Mouse (Mus musculus) G1E (cell line): ENCODE measurements around the gene Rtl8a. TPM values are rescaled to one million over a fixed set of nuclear protein-coding genes. Genes with fewer than 3 reads are reported as not detected.
"Not testable (repeated sequence)": the region's sequence is repeated elsewhere in the genome, so short reads cannot be mapped to it uniquely, and the experiment has no call there.

Experiments used
- ATAC-seq: 2 replicates; pipeline ENCODE4 v1.8.0; 2016; ENCODE audit warnings: mild to moderate bottlenecking; ENCODE audit not compliant: insufficient number of reproducible peaks, poor library complexity, low FRiP score, severe bottlenecking; ENCODE audit errors: extremely low read depth
- DNase-seq: peaks from one replicate; pipeline ENCODE4 v3.0.0; 2012; ENCODE audit warnings: low spot score
- H3K27me3 ChIP-seq: 2 replicates; pipeline ENCODE4 v1.6.1; 2012; ENCODE audit warnings: mild to moderate bottlenecking, low read length, inconsistent platforms; ENCODE audit not compliant: insufficient read depth
- H3K36me3 ChIP-seq: replicated peaks from 2 replicates; pipeline ENCODE3; 2012; ENCODE audit warnings: mild to moderate bottlenecking, inconsistent platforms
- H3K4me1 ChIP-seq: 2 replicates; pipeline ENCODE4 v1.6.1; 2012; ENCODE audit warnings: low read depth, low read length, inconsistent platforms, mixed read lengths; ENCODE audit not compliant: insufficient read depth
- H3K4me3 ChIP-seq: 2 replicates; pipeline ENCODE4 v1.5.1; 2012; ENCODE audit warnings: low read depth, mild to moderate bottlenecking, inconsistent platforms, low read length, moderate library complexity, mixed read lengths
- H3K9me3 ChIP-seq: replicated peaks from 2 replicates; pipeline ENCODE4 v1.6.1; 2012; ENCODE audit warnings: inconsistent platforms
- CTCF ChIP-seq: IDR thresholded peaks from 2 replicates; pipeline ENCODE4 v1.5.1; 2012; ENCODE audit warnings: low read depth, low read length, inconsistent platforms, mixed read lengths
- GATA1 ChIP-seq: IDR thresholded peaks from 2 replicates; pipeline ENCODE4 v1.6.1; 2012; ENCODE audit warnings: borderline replicate concordance, low read length, inconsistent platforms, mixed read lengths
- GATA2 ChIP-seq: IDR thresholded peaks from 2 replicates; pipeline ENCODE4 v1.6.1; 2012; ENCODE audit warnings: low read depth, low read length, inconsistent platforms, borderline replicate concordance
- POLR2AphosphoS5 ChIP-seq: IDR thresholded peaks from 2 replicates; pipeline ENCODE4 v1.6.1; 2012; ENCODE audit warnings: low read depth, low read length, inconsistent platforms; ENCODE audit not compliant: insufficient replicate concordance
- TAL1 ChIP-seq: conservative IDR thresholded peaks from 2 replicates; pipeline ENCODE4 v1.6.1; 2012; ENCODE audit warnings: low read depth, low read length, inconsistent platforms, mixed read lengths
- polyA plus RNA-seq: library from polyadenylated mRNA; stranded (reverse); fragments of >175 nt; gene quantifications from 2 replicates; pipeline ENCODE4 v1.2.3, GENCODE M21; 2012
- total RNA-seq, 2 experiments: library from RNA; stranded (forward) in 1 of 2; stranded (reverse) in 1 of 2; fragments of 200-1000 nt in 1 of 2; fragments of >200 nt in 1 of 2; fragmentation: Nextera tagmentation in 1 of 2; gene quantifications; 2 replicates each; pipeline ENCODE4 v1.2.3; 2014 to 2017

Rtl8a gene
- total and polyA plus RNA-seq, 3 experiments = not detected

DNA sequence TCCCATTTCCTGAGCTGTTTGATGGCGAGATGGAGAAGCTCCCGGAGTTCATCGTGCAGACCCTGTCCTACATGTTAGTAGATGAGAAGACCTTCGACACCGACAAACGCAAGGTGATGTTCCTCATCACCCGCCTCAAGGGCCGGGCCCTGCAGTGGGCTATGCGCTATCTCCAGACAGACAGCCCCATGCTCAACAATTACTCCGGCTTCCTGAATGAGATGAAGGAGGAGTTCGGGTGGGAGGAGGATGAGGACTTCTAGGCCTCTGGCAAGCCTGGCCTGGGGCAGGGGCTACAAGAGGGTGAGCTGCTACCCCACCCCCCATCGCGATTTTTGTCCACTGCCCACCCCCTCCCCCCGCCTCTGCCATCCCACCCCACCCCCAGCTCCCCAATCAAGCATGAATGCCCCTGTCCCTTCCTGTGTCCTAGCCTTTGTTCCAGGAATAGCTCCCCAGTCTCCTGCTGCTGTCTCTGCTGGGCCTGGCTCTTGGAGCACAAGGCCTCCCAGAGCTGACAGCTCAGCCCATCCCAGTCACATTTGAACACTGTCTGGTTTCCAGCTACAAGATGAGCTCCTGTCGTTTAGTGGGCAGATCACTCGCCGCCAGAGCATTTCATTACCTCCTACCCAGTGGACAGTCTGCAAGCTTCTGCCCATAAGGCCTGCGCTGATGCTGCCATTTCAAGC lies 35.2 kb downstream of the Rtl8a start:
- no peak for ATAC-seq
- H3K4me3 ChIP-seq = no peak overlapping the region
- H3K9me3 ChIP-seq = no peaks in the 10 kb centered on the region
- TF ChIP-seq TAL1 = no peak
- TF ChIP-seq CTCF = no peak
- TF ChIP-seq POLR2AphosphoS5 = no peak
- TF ChIP-seq GATA1 = no peak
- no peak for TF ChIP-seq GATA2
- DNase-seq = no peak
- no peaks in the 10 kb centered on the region for H3K27me3 ChIP-seq
- H3K4me1 ChIP-seq = no peaks in the 10 kb centered on the region
- no peaks in the 10 kb centered on the region for H3K36me3 ChIP-seq

GRCm38 (mm10) chrX:53607242-53608121 lies 36.0 kb downstream of the Rtl8a start, which contains the start of gene Rtl8c:
Rtl8c (plus strand) TSS chrX:53608032.
- no peaks in the 10 kb centered on the region for H3K9me3 ChIP-seq
- no peak for ATAC-seq
- no peaks in the 10 kb centered on the region for H3K4me1 ChIP-seq
- no peak for TF ChIP-seq TAL1
- no peak for TF ChIP-seq GATA2
- TF ChIP-seq POLR2AphosphoS5 = no peak
- TF ChIP-seq GATA1 = no peak
- TF ChIP-seq CTCF = no peak
- H3K4me3 ChIP-seq = no peak within 1 kb of the TSS
- no peaks in the 10 kb centered on the region for H3K36me3 ChIP-seq
- H3K27me3 ChIP-seq = no peaks in the 10 kb centered on the region
- no peak for DNase-seq

GRCm38 (mm10) chrX:53606176-53606575 lies 37.3 kb downstream of the Rtl8a start:
- H3K4me1 ChIP-seq, H3K4me3 ChIP-seq, DNase-seq, H3K36me3 ChIP-seq, H3K27me3 ChIP-seq, H3K9me3 ChIP-seq, ATAC-seq: not testable (repeated sequence)

DNA sequence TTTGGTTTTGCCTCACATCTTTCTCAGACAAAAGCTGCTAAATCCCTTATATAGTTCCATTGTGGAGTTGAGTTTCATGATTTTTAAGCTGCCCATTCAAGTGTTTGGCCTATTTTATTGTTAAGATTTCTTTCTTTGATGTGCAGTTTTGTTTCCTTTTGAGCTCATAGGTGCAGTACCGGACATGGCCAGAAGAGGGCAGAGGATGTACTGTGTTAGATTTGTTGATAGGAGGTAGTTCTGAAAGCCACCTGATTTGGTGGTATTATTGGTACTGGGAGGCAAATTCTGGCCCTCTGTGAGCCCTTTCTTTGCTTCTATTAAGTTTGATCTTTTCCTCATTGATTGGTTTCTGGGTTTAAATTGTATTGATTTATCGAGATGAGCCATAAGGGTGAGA lies 43.5 kb downstream of the Rtl8a start:
- not testable (repeated sequence) for ATAC-seq, H3K4me1 ChIP-seq, H3K9me3 ChIP-seq, H3K36me3 ChIP-seq, H3K4me3 ChIP-seq, H3K27me3 ChIP-seq, DNase-seq

Other genes starting within 250 kb of the Rtl8a start
- gene Etd, start 208.8 kb downstream of the Rtl8a start, total RNA-seq (2014; fragmentation: Nextera tagmentation) = not detected in 2 replicates
- gene Etd, start 208.8 kb downstream of the Rtl8a start, total RNA-seq (2017) = not detected in 2 replicates
- gene Etd, start 208.8 kb downstream of the Rtl8a start, polyA plus RNA-seq = not detected in 2 replicates
- gene Rtl8c, start 35.6 kb downstream of the Rtl8a start, total RNA-seq (2014; fragmentation: Nextera tagmentation) = not detected in 2 replicates
- gene Rtl8c, start 35.6 kb downstream of the Rtl8a start, total RNA-seq (2017) = not detected in 2 replicates
- not detected in 2 replicates for gene Rtl8c, start 35.6 kb downstream of the Rtl8a start, polyA plus RNA-seq
- not detected in 2 replicates for gene Gm14597, start 34.7 kb downstream of the Rtl8a start, total RNA-seq (2014; fragmentation: Nextera tagmentation)
- 0.38 TPM in 1 of 2 replicates, not detected in the other for gene Gm14597, start 34.7 kb downstream of the Rtl8a start, total RNA-seq (2017)
- not detected in 2 replicates for gene Gm14597, start 34.7 kb downstream of the Rtl8a start, polyA plus RNA-seq
- gene Rtl8b, start 26.7 kb upstream of the Rtl8a start, total RNA-seq (2014; fragmentation: Nextera tagmentation) = not detected in 2 replicates
- gene Rtl8b, start 26.7 kb upstream of the Rtl8a start, total RNA-seq (2017) = not detected in 2 replicates
- gene Rtl8b, start 26.7 kb upstream of the Rtl8a start, polyA plus RNA-seq = not detected in 2 replicates
- not detected in 2 replicates for gene 4930502E18Rik, start 81.1 kb upstream of the Rtl8a start, total RNA-seq (2014; fragmentation: Nextera tagmentation)
- 0.12 TPM in 1 of 2 replicates, not detected in the other for gene 4930502E18Rik, start 81.1 kb upstream of the Rtl8a start, total RNA-seq (2017)
- not detected in 2 replicates for gene 4930502E18Rik, start 81.1 kb upstream of the Rtl8a start, polyA plus RNA-seq
- gene 1700013H16Rik, start 114.1 kb upstream of the Rtl8a start, total RNA-seq (2014; fragmentation: Nextera tagmentation) = not detected in 2 replicates
- not detected in 2 replicates for gene 1700013H16Rik, start 114.1 kb upstream of the Rtl8a start, total RNA-seq (2017)
- gene 1700013H16Rik, start 114.1 kb upstream of the Rtl8a start, polyA plus RNA-seq = not detected in 2 replicates
- gene Zfp36l3, start 132.7 kb upstream of the Rtl8a start, total RNA-seq (2014; fragmentation: Nextera tagmentation) = not detected in 2 replicates
- gene Zfp36l3, start 132.7 kb upstream of the Rtl8a start, total RNA-seq (2017) = 0.05 TPM in 1 of 2 replicates, not detected in the other
- not detected in 2 replicates for gene Zfp36l3, start 132.7 kb upstream of the Rtl8a start, polyA plus RNA-seq
- gene Xlr, start 154.0 kb upstream of the Rtl8a start, total RNA-seq (2014; fragmentation: Nextera tagmentation) = not detected in 2 replicates
- gene Xlr, start 154.0 kb upstream of the Rtl8a start, total RNA-seq (2017) = 12.8 and 17.5 TPM in 2 replicates
- gene Xlr, start 154.0 kb upstream of the Rtl8a start, polyA plus RNA-seq = 0.08 and 0.18 TPM in 2 replicates